Mouse (Mus musculus) thymus, postnatal 36 days (tissue): Measurements from ENCODE around the gene Prkd3.
A peak's percentile ranks its signal among the peaks of the same experiment; 100 is the strongest.

Experiments used
- DNase-seq, 2 experiments: peaks; one replicate each; pipeline ENCODE4 v3.0.0; 2022; ENCODE audit warnings: mixed read lengths in 2 of 2

Prkd3 gene

DNA sequence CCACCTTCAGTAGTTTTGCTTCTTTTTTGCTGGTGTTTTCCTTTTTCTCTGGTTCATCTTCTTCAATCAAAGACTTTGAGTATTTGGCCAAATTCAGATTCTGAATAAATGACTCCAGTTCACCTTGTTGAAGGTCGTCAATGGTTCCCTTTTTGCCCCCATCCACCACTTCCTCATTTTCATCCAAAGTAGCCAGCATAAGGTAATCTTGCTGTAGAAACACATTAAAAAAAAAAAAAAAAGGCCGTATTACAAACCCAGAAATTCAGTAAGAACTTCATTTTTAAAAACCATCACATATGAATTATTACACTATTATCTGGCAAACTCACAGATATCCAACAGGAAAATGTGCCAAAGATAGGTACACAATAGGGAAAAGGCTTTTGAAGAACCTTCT lies 84.8 kb downstream of the Prkd3 start:
- DNase-seq = no peak

DNA sequence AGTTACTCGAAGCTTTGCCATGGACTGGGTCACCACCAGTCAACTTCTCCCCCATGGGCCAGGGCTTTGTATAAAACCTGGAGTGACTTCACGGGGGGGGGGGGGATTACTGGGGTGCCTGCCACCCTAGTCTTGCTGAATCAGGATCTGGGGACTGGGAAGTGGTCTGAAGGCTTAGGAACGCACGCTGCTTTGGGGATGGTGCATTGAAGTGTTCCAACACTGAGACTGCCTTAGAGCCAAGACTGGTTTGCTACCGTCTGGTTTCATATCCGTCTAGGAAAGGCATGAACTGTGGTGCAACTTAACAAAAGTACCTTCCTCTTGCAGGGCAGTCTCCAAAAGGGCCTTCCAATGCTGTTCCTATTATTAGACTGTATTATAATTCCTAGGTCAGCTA lies 102.9 kb downstream of the Prkd3 start:
- DNase-seq = no peak

DNA sequence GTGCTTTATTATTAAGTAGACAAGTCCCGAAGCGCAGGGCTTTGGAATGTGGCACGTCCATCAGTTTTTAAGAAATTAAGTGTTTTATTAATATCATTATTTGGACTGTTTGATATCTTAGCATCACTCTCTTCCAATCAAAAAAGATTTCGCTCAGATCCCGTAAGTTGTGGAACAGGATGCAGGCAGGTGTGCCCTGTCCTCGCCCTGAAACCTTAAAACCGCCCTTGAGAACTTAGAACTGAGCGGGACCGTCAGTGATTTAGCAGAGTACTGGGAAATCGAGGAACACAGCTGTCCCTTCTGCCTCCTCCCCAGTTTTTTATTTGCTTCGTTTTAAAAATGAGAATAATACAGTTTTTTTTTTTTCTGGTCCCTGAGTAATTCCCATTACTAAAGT lies 103.7 kb downstream of the Prkd3 start:
- DNase-seq = no peak

DNA sequence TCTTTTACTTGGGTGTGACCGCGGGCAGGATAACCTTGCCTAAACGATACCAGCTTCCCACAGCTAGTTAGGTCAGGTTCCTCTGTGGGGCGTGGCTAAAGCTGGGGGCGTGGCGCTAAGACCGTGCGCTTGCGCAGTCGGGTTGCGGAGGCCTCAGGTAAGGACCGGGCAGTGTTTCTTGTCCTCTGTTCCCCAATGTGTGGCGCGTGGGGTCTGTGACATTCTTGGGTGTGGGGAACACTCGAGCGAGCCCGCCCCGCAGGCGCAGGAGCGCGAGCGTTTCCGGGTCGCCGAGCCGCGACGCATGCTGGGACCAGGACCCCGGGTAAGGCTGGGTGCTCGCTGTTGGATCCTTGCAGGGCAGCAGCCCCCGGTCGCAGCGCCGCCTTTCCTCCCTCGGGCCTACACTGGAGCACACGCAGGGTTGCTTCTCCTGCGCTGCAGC lies 104.2 kb downstream of the Prkd3 start, which contains the start of gene Cebpzos:
Cebpzos (plus strand) TSS at position 132 of the 445 bp plus-strand sequence.
- peak; percentile 93 for DNase-seq

DNA sequence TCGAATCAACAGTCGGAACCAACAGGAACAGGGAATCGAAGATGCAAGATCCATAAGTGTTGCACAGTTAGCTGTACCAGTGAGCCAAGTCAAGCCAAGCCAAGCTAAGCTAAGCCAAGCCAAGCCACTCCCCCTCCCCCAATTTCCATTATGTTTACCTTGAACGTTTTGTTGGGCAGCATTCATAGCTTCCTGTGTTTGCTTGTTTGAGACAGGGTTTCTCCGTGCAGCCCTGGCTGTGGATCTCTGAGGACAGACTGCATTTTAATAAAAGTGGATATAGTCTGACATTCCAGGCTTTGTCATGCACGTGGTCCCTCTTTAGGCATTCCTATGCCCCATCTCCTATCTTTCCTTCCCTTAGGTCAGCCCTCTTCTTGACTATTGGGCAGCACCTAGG lies 104.8 kb downstream of the Prkd3 start:
- DNase-seq = no peak

DNA sequence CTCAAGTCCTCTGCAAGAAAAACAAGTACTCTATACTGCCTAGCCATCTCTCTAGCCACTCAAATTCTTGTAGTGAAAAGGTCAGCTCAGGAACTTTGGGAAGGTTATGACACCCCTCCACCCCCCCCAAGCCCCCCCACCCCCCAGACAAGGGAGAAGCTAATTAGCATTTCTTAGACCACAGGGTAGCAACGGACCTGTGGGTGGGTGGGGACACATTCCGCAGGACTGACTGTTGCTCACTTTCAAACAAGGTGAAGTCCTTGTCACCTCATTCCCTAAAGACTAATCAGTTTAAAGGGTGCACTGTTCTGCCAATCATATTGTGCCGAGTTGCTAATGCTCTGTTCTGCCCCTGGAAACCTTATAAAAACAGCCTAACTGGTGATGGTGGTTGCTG lies 106.7 kb downstream of the Prkd3 start:
- no peak for DNase-seq

DNA sequence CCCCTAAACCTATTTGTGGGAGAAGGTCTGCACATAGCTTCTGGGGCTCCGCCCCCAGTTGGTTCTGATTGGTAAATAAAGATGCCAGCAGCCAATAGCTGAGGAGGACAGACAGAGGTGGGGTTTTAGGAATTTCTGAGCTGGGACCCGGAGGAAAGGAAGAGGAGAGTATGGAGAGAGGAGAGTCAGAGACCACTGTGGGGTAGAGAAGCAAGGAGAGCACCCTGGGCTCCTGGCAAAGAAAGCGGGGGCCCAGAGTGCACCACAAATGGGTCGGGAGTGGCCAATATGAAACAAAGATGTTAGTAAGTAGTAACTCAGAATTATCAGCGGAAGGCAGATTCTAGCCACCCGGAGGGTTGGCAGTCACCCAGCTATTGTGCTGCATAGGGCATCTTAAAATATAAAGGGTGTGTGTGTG lies 107.7 kb downstream of the Prkd3 start:
- DNase-seq = peak in 1 of 2 experiments; percentile 31

DNA sequence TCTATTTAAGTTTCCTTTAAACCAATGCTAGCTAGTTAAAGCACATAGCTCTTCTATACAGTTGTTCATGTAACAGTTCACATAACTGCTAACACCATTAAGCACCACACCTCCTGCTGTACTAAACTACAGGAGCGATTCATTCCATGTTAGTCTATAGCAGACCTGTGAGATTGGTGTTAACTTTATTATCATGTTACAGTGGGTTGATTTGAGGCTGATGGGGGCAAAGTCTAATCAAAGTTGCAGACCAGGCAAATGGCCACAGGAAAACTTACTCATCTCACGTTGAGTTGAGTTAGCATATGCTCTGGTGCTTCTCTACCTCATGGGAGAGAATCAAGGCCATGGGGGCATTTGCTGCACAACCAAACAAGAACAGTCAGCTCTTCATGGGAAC lies 111.2 kb downstream of the Prkd3 start:
- no peak for DNase-seq

DNA sequence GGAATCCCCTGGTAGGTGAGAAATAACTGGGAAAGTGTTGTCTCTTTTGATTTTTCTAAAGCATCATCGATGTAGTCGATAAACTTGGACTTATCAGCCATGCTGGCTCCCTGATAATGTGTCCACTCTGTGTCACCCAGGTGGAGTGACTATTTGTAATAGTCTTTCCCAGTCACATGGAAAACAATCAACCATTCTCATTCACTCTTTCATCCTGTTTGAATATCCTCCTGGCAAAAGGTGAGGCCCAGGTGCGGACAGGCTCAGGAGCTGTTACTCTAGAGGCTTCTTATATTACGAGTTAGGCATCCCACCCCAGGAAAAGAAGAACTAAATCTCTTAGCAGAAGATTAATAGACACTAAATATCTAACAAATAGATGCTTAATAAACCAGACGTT lies 113.7 kb downstream of the Prkd3 start, which contains the start of gene Sult6b1:
Sult6b1 (minus strand) TSS at position 101 of the 400 bp plus-strand sequence.
- DNase-seq = no peak

DNA sequence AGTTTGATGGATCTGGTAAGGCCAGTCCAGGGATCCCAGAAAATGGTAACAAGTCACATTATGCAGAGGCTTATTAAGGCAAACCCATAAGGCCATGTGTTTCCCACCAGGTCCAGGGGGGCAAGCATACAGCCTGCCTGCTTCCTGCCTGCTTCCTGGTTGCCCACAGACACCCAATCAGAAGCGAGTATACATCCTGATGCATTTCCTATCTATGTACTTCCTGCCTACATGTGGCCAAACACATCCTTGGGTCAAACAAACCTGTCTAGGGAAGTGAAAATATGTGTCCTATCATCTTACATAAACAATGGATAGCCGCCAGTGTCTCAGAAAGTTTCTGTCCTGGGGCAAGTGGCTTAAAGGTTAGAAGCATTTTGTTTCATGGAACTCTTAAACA lies 117.5 kb downstream of the Prkd3 start:
- no peak for DNase-seq
